Mouse (Mus musculus) liver, adult (tissue): Measurements from ENCODE around the gene Rapsn.

Experiments used
- GATA4 ChIP-seq: IDR thresholded peaks from 2 replicates; pipeline ENCODE4 v1.6.1; 2014; ENCODE audit warnings: mild to moderate bottlenecking, low read length; ENCODE audit not compliant: insufficient replicate concordance

The Rapsn gene

DNA sequence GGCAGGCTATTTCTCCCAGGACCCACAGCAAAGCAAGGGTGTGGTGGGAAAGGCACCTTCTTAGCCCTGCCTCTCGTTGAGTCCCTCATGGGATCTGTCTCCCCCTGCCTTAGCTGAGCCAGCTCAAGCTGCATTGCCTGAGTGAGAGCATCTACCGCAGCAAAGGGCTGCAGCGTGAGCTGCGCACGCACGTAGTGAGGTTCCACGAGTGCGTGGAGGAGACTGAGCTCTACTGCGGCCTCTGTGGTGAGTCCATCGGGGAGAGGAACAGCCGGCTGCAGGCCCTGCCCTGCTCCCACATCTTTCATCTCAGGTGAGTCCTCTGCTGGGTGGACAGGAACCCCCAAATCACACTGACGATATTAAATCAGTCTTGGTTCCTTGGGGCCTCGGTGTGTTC is 9.3 kb downstream of the Rapsn start:
- no peak for TF ChIP-seq GATA4

DNA sequence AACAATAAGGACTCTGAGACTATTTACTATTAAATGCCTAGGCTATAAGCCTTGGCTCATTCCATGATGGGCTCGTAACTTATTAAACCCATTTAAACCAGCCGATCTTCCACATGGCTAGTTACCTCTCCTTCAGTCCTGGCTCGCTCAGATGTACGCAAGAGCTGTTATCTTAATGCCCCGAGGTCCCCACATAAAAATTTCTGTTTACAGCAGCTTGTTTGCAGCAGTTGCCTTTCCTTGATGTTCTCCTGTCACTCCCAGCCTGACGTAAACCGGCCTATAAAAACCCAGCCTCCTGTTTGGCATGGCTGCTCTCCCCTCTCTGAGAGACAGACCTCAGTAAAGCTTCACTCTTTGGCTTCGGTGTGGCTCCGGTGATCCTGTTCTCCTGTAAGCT is 11.9 kb downstream of the Rapsn start:
- TF ChIP-seq GATA4 = no peak

DNA sequence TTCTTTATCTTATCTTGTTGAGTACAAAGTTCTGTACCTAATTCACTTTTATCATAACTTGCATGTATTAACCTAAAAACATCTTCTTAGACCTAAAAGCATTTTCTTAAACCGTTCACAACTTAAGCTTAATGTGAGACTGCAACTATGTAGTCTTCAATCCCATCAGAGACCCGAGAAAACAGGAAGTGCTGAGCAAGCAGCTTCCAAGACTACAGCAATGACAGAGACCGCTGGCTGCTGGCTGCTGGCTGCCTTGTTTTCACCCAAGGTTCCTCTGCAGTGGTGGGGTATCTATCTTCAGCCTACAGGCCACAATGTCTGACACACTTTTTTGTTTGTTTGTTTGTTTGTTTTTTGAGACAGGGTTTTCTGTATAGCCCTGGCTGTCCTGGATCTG is 16.5 kb downstream of the Rapsn start:
- TF ChIP-seq GATA4 = no peak

DNA sequence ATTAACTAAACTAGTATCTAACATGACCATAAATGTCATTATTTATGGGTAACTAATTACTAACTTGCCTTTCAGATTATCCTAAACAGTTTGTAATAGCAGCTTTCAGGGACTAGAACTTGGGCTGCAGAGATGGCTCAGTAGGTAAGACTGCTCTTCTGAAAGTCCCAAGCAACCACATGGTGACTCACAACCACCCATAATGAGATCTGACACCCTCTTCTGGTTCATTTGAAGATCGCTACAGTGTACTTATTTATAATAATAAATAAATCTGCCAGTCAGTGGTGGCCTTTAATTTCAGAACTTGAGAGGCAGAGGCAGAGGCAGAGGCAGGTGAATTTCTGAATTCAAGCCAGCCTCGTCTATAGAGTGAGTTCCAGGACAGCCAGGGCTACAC is 17.3 kb downstream of the Rapsn start:
- no peak for TF ChIP-seq GATA4

DNA sequence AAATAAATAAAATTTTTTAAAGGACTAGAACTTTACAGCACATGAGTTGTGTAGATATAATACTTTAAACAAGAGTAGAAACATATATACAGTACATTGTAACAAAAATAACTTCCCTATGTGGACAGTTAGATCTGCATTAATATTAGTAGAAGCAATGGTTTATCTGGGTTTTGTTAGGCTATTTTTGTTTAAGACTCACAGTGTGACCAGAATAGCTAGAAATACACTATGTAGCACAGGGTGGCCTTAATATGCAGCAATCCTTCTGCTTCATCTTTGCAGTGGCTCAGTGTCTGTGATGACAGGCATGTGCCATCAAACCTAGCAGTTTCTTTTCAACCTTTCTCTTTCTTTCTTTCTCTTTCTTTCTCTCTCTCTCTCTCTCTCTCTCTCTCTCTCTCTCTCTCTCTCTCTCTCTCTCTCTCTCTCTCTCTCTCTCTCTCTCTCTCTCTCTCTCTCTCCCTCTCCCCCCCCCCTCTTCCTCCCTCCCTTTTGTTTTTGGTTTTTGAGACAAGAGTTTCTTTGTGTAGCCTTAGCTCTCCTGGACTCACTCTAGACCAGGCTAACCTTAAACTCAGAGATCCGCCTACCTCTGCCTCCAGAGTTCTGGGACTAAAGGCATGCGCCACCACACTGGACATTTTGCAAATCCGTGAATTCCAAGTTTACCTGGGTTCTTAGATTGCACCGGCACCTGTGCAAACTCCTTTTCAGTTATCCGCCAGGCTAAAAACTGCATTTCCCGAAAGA is 17.9 kb downstream of the Rapsn start:
- no peak for TF ChIP-seq GATA4

DNA sequence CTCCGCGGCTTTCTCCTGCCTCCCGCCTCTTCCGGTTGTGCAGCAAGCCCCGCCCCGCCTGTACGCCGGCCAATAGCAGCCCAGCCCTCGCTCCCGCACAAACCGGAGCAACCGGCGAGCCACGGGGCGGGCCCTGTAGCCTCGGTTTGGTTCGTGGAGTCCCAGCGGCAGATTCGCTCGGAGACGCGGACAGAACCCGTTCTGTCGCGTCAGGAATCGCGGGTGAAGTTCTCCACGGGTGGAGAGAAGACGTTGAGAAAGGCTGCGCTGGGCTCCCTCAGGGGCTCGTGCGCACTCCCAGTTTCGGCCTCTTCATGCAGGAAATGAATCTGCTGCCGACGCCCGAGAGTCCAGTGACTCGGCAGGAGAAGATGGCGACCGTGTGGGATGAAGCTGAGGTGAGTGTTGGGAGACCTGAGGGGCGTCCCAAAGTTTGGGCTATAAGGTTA is 18.5 kb downstream of the Rapsn start, which contains the start of gene Psmc3:
TSS of gene Psmc3 (plus strand) at position 76 of the 449 bp plus-strand sequence.
- no peak for TF ChIP-seq GATA4

DNA sequence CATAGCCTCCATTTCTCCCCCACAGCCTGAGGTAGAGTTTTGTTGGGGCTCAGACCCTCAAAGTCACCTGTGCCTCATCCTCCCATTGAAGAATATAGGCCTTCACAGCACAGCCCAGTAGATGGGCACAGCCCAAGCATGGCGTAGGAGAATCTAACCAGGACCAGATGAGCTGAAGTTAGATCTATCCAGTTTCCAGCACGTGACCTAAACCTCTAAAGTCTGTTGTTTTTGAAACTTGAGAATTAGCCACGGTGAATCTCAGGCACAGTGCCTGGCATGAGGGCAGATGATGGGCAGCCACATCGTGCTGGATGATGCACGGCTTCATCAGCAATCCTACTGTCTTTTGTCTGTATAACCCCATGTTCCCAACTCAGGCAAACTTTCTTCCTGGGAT is 23.0 kb downstream of the Rapsn start:
- TF ChIP-seq GATA4 = no peak

DNA sequence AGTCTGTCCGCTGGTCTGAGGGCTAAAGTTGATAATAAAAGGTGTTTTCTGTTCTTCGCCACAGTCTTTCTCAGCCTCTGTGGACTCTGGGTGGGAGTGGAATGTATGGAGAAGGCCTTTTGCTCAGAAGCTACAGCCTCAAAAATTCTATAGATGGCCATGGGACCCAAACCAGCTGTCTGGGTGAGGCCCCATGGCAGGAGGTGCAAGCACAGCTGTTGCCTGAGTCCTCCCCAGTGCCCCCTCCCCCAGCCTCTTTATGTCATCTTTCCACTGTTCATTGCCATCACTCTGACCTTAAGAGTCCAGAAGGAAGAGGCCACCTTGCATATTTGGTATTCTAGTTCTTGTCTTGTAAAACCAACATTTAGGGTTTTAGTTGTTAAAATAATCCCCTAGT is 24.0 kb downstream of the Rapsn start:
- no peak for TF ChIP-seq GATA4

DNA sequence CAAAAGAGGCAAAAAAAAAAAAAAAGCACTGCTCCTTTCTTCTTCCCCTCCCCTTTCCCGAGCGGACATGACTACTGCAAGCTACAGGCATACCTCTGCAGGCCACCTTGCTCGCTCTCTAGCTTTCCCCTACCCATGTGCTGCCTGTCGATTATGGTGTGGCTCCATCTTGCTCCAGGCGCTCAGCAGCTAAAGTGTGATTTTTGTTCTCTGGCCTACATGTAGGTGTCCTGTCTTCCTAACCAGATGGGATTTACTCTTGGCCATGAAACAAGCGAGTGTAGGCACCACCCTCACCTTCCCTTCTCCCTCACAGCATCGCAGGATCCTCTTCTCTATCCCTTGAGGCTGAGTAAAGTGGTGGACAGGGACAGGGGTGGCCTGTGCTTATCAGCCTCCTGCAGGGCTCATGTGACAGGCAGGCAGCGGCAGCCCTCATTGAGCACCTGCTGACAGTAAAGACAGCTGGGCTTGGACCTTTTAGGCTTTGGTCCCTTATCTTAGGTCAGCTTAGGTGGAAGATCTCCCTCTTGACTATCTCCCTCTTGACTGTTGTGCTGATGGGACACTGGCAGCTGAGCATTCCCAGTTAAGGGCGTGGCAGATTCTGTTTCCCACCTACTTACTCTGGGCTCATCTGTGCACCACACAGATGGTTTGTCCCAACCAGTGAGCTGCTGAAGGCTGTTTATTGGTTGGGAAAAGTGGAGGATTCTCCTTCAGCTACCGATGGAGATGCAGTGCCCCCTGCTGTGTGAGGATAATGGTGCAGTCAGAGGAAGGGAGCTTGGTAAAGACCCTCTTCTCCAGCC is 25.3 kb downstream of the Rapsn start:
- no peak for TF ChIP-seq GATA4

DNA sequence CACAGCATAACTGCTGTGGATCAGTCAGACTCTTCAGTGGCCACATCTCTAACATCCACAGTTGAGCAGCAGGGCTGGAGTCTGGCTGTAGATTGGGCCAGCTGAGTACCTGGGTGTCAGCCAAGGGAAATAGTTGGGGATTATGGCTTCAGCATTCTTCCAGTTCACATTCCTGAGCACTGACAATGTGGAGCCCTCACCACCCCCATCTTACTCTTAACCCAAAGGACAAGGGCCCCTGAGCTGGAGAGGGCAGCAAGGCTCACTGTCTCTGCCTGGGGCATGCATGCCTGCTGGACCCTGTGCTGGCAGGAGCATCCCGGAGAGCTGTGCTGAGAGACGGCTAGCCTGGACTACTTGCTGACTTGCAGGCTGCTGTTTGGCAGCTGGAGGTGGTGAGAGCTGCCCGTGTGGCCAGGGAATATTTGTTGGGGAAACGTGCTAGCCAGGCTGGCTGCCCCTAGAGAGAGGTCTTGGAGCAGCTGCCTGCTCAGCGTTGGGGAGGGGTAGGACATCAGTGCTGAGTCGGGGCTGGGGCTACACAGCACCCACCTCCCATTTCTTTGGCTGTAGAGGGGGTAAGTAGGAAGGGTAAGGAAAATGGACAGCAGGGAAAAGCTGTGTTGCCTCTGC is 26.5 kb downstream of the Rapsn start:
- no peak for TF ChIP-seq GATA4

DNA sequence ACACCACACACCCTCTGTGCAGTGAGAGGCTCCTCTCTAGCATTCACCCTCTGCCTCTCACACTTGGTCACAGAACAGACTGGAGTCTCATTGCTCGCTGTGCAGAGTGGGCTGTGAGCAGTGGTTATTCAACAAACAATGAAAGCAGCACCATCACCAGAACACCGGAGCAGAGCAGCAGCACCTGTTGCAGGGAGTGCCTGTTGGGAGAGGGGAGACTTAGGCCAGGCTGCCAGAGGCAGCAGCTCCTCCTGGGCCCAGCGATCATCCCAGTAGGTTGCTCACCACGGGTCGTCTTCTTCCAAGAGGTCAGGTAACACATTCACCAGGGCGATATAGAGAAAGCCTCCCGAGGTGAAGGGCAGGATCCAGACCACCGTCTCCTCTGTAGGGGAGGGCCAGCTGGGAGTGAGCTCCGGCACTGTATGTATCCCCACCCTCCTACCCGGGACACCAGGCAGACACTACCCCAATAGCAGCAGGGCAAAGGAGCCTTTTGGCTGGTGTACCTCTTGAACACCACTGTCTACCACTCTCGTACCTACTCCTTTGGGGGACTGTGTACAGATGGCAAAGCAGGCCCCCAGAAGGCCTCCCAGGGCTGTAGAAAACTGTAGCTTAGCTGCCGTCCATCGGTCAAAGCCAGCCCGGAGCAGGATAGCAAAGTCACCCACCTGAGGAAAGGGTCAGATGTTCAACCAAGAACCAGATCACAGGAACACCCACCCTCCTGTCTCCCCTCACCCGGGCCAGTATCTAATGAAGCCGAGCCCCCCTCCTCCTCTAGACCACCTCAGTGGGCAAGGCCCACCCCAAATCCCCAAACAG is 27.6 kb downstream of the Rapsn start:
- TF ChIP-seq GATA4 = no peak

DNA sequence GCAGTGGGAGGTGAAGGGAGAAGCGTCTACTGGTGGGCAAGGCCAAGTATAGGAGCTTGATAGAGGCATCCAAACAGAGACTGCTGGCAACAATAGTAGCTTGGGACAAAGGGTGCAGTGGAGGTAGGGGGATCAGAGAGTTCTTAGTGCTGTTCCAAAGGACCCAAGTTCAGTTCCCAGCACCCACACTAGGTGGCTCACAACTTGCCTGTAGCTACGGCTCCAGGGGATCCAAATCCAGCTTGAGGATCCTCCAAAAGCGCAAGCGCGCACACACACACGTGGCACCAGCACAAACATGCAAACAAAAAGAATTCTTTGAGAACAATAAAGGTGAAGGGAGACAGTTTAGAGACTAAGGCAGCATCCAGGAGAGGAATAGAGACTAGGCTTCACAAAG is 28.8 kb downstream of the Rapsn start:
- no peak for TF ChIP-seq GATA4

DNA sequence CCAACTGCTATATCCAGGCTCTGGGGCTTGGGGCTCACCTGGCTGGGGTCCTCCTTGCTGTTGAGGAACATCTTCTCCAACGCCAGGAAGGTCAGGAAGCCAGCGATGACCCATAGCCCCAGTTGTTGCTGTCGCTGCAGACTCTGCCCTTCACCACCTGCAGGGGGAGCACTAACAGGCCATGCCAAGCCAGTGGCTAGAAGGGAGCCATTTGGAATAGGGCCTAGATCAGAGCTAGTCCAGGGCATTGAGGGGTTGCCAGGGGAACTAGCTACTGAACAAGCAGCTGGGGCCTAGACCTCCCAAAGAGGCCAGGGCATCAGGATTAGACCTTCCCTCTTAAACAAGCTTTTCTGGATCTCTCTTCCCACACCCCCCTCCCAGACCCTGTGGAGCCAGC is 30.1 kb downstream of the Rapsn start:
- TF ChIP-seq GATA4 = no peak

DNA sequence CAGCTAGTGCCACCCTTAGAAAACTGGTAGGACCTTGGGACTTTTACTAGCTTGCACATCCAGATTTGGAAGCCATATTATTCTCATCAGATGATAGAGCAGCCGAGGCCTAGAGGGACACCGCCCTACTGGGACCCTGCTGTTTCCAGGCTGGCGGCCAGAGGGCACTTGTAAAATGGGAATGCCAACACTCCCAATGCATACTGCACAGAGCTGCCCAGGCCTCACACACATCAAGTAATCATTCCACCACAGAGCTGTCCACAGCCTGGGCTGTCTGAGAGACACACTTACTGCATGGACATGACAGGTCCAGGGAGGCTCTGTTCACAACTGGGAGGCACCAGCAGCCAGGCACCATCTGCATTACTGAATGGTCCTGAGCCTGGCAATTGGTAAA is 31.0 kb downstream of the Rapsn start:
- no peak for TF ChIP-seq GATA4
